Mouse (Mus musculus) embryonic facial prominence, embryonic 13.5 days (tissue): ENCODE measurements around the gene Als2cr12. TPM values are rescaled to one million over a fixed set of nuclear protein-coding genes. Genes with fewer than 3 reads are reported as not detected.
"Not testable (repeated sequence)": the region's sequence is repeated elsewhere in the genome, so short reads cannot be mapped to it uniquely, and the experiment has no call there.

ENCODE experiments used
- ATAC-seq: fragments of 200-750 bp; cut with Nextera tagmentation; 2 replicates; pipeline ENCODE4 v1.8.0; 2017; ENCODE audit warnings: low read depth; ENCODE audit not compliant: insufficient number of reproducible peaks, insufficient read depth, low FRiP score, low TSS enrichment
- H3K27ac ChIP-seq: fragments of 300-500 bp; sonication (generic); 2 replicates; pipeline ENCODE4 v1.5.1; 2015; ENCODE audit warnings: moderate library complexity, mild to moderate bottlenecking, inconsistent platforms
- H3K27me3 ChIP-seq: fragments of 300-500 bp; sonication (generic); 2 replicates; pipeline ENCODE4 v1.6.1; 2015; ENCODE audit warnings: mild to moderate bottlenecking, inconsistent platforms
- H3K36me3 ChIP-seq: fragments of 300-500 bp; sonication (generic); 2 replicates; pipeline ENCODE4 v1.6.1; 2015; ENCODE audit warnings: mild to moderate bottlenecking, inconsistent platforms
- H3K4me1 ChIP-seq: fragments of 300-500 bp; sonication (generic); 2 replicates; pipeline ENCODE4 v1.6.1; 2015; ENCODE audit warnings: inconsistent platforms
- H3K4me2 ChIP-seq: fragments of 300-500 bp; sonication (generic); 2 replicates; pipeline ENCODE4 v1.6.1; 2015; ENCODE audit warnings: moderate library complexity, mild to moderate bottlenecking, inconsistent platforms
- H3K4me3 ChIP-seq: fragments of 300-500 bp; sonication (generic); 2 replicates; pipeline ENCODE4 v1.5.1; 2015; ENCODE audit warnings: mild to moderate bottlenecking, inconsistent platforms
- H3K9ac ChIP-seq: fragments of 300-500 bp; sonication (generic); 2 replicates; pipeline ENCODE4 v1.6.1; 2015; ENCODE audit warnings: mild to moderate bottlenecking, inconsistent platforms
- H3K9me3 ChIP-seq: fragments of 300-500 bp; sonication (generic); 2 replicates; pipeline ENCODE4 v1.6.1; 2016; ENCODE audit warnings: inconsistent platforms
- WGBS: fragments of 180-500 bp; shearing (Covaris S2); methylation state at CpG from one replicate; pipeline ENCODE4 v1.1.7; 2015; ENCODE audit warnings: mixed read lengths; 5-methylcytosine and 5-hydroxymethylcytosine counted together
- polyA plus RNA-seq: library from polyadenylated mRNA; unstranded; fragments of >200 nt; fragmentation: Nextera tagmentation; extraction: Ambion mirVana; gene quantifications from 2 replicates; pipeline ENCODE4 v1.2.1, GENCODE M21; 2015

Als2cr12 gene
- polyA plus RNA-seq, 1 experiment from 2014 or later = not detected

GRCm38 (mm10) chr1:58710043-58710442, 14.3 kb upstream of the Als2cr12 start:
- H3K4me2 ChIP-seq, H3K27ac ChIP-seq, H3K36me3 ChIP-seq, H3K4me3 ChIP-seq, H3K27me3 ChIP-seq, H3K9ac ChIP-seq, H3K9me3 ChIP-seq, ATAC-seq: not testable (repeated sequence)
- peaks cover 14% of the 10 kb centered on the region for H3K4me1 ChIP-seq
- 94% methylated on average over 1 of the region's 1 CpGs for WGBS

GRCm38 (mm10) chr1:58700580-58701162, 4.9 kb upstream of the Als2cr12 start:
- WGBS = 82% methylated on average over 4 of the region's 5 CpGs
- H3K4me2 ChIP-seq, H3K4me1 ChIP-seq, H3K36me3 ChIP-seq, H3K9me3 ChIP-seq, H3K9ac ChIP-seq, H3K4me3 ChIP-seq, H3K27me3 ChIP-seq, H3K27ac ChIP-seq, ATAC-seq: not testable (repeated sequence)

GRCm38 (mm10) chr1:58699988-58700387, 4.2 kb upstream of the Als2cr12 start:
- no peaks in the 10 kb centered on the region for H3K27me3 ChIP-seq
- 61% methylated on average over 3 of the region's 3 CpGs for WGBS
- H3K4me3 ChIP-seq = no peak overlapping the region
- no peak overlapping the region for H3K27ac ChIP-seq
- H3K4me2 ChIP-seq = no peak overlapping the region
- H3K36me3 ChIP-seq = no peaks in the 10 kb centered on the region
- H3K4me1 ChIP-seq = no peaks in the 10 kb centered on the region
- no peaks in the 10 kb centered on the region for H3K9me3 ChIP-seq
- no peak for ATAC-seq
- no peak overlapping the region for H3K9ac ChIP-seq

- Histone ChIP-seq H3K9ac (no peak overlapping the region), H3K4me1 (no peaks in the 10 kb centered on the region), H3K27me3 (no peaks in the 10 kb centered on the region), H3K36me3 (no peaks in the 10 kb centered on the region), H3K9me3 (no peaks in the 10 kb centered on the region), H3K4me2 (no peak overlapping the region), H3K4me3 (no peak overlapping the region), H3K27ac (no peak overlapping the region)
- no peak for ATAC-seq
- WGBS = 87% methylated on average over 4 of the region's 4 CpGs
These were observed 3.0 kb upstream of the Als2cr12 start for GRCm38 (mm10) chr1:58698781-58699180.

GRCm38 (mm10) chr1:58697607-58698006, 1.8 kb upstream of the Als2cr12 start:
- not testable (repeated sequence) for H3K36me3 ChIP-seq, H3K4me3 ChIP-seq, H3K4me1 ChIP-seq, ATAC-seq, H3K9me3 ChIP-seq, H3K27me3 ChIP-seq, H3K4me2 ChIP-seq, H3K27ac ChIP-seq, H3K9ac ChIP-seq
- WGBS = 41% methylated on average over 1 of the region's 1 CpGs

GRCm38 (mm10) chr1:58693696-58694095, 2.1 kb downstream of the Als2cr12 start:
- H3K4me1 ChIP-seq = no peaks in the 10 kb centered on the region
- H3K4me3 ChIP-seq = no peak overlapping the region
- H3K27me3 ChIP-seq = no peaks in the 10 kb centered on the region
- no peaks in the 10 kb centered on the region for H3K9me3 ChIP-seq
- 82% methylated on average over 1 of the region's 1 CpGs for WGBS
- no peak overlapping the region for H3K27ac ChIP-seq
- no peak overlapping the region for H3K4me2 ChIP-seq
- ATAC-seq = no peak
- H3K9ac ChIP-seq = no peak overlapping the region
- H3K36me3 ChIP-seq = no peaks in the 10 kb centered on the region

- H3K27me3 ChIP-seq, H3K9ac ChIP-seq, H3K4me2 ChIP-seq, H3K4me1 ChIP-seq, H3K36me3 ChIP-seq, ATAC-seq, H3K9me3 ChIP-seq, H3K27ac ChIP-seq, H3K4me3 ChIP-seq: not testable (repeated sequence)
- WGBS = 50% methylated on average over 1 of the region's 1 CpGs
These were observed 4.1 kb downstream of the Als2cr12 start for GRCm38 (mm10) chr1:58691718-58692117.

- H3K36me3 ChIP-seq, ATAC-seq, H3K27ac ChIP-seq, H3K4me1 ChIP-seq, H3K9me3 ChIP-seq, H3K9ac ChIP-seq, H3K4me3 ChIP-seq, H3K27me3 ChIP-seq, H3K4me2 ChIP-seq: not testable (repeated sequence)
- WGBS = 67% methylated on average over 2 of the region's 3 CpGs
These were observed 4.8 kb downstream of the Als2cr12 start for GRCm38 (mm10) chr1:58690834-58691488.

- Histone ChIP-seq H3K9me3 (0 out of 2 replicates have a peak, but pooled peaks cover 3% of the 10 kb centered on the region), H3K4me3 (no peak overlapping the region), H3K36me3 (no peaks in the 10 kb centered on the region), H3K9ac (no peak overlapping the region), H3K4me1 (no peaks in the 10 kb centered on the region), H3K27ac (no peak overlapping the region), H3K27me3 (no peaks in the 10 kb centered on the region), H3K4me2 (no peak overlapping the region)
- no peak for ATAC-seq
- WGBS = 50% methylated on average over 6 of the region's 6 CpGs
These were observed 5.6 kb downstream of the Als2cr12 start for GRCm38 (mm10) chr1:58690006-58690744.

GRCm38 (mm10) chr1:58689426-58689825, 6.4 kb downstream of the Als2cr12 start:
- WGBS = 88% methylated on average over 1 of the region's 1 CpGs

GRCm38 (mm10) chr1:58678412-58678811, 17.4 kb downstream of the Als2cr12 start:
- 68% methylated on average over 5 of the region's 5 CpGs for WGBS
- H3K9ac ChIP-seq, H3K9me3 ChIP-seq, H3K27me3 ChIP-seq, H3K4me2 ChIP-seq, H3K36me3 ChIP-seq, H3K4me1 ChIP-seq, ATAC-seq, H3K4me3 ChIP-seq, H3K27ac ChIP-seq: not testable (repeated sequence)

More at GRCm38 (mm10) chr1:58689426-58689825, 6.4 kb downstream of the Als2cr12 start:
- Histone ChIP-seq H3K4me3 (no peak overlapping the region), H3K9ac (no peak overlapping the region), H3K9me3 (0 out of 2 replicates have a peak, but pooled peaks cover 3% of the 10 kb centered on the region), H3K36me3 (no peaks in the 10 kb centered on the region), H3K4me1 (no peaks in the 10 kb centered on the region), H3K27ac (no peak overlapping the region), H3K4me2 (no peak overlapping the region), H3K27me3 (no peaks in the 10 kb centered on the region)
- no peak for ATAC-seq

GRCm38 (mm10) chr1:58677575-58677974, 18.2 kb downstream of the Als2cr12 start:
- Histone ChIP-seq H3K36me3 (no peaks in the 10 kb centered on the region), H3K4me1 (no peaks in the 10 kb centered on the region), H3K4me3 (no peak overlapping the region), H3K4me2 (no peak overlapping the region), H3K27ac (no peak overlapping the region), H3K9ac (no peak overlapping the region), H3K27me3 (no peaks in the 10 kb centered on the region), H3K9me3 (no peaks in the 10 kb centered on the region)
- ATAC-seq = no peak
- WGBS = 90% methylated on average over 1 of the region's 1 CpGs
